Mouse (Mus musculus) kidney, adult 2 months (tissue): ENCODE results near the gene Nsf.

Experiments
- CTCF ChIP-seq: fragments of 200-500 bp; conservative IDR thresholded peaks from 2 replicates; pipeline ENCODE4 v1.5.1; 2011; ENCODE audit warnings: low read depth, mild to moderate bottlenecking, control low read depth, low read length, moderate library complexity, mixed read lengths; ENCODE audit not compliant: insufficient read depth, insufficient read length
- POLR2A ChIP-seq: fragments of 200-500 bp; IDR thresholded peaks from one replicate; pipeline ENCODE4 v1.6.1; 2011; ENCODE audit warnings: low read depth, low read length, control low read depth

GRCm38 (mm10) chr11:103856641-103857040 lies 97.2 kb downstream of the Nsf start:
- TF ChIP-seq CTCF (no peak), POLR2A (no peak)
